Mouse (Mus musculus) limb, embryonic 14.5 days (tissue): ENCODE measurements around the gene Tm6sf1. TPM values are rescaled to one million over a fixed set of nuclear protein-coding genes. Genes with fewer than 3 reads are reported as not detected.

Experiments
- ATAC-seq: fragments of 200-750 bp; cut with Nextera tagmentation; 2 replicates; pipeline ENCODE4 v1.8.0; 2017; ENCODE audit warnings: low read depth, moderate number of reproducible peaks, moderate TSS enrichment; ENCODE audit not compliant: low FRiP score
- DNase-seq: peaks from one replicate; pipeline ENCODE4 v3.0.0-alpha.2; 2015; ENCODE audit warnings: low spot score
- H3K27ac ChIP-seq: fragments of 300-500 bp; sonication (generic); replicated peaks from 2 replicates; pipeline ENCODE4 v1.5.1; 2014; ENCODE audit warnings: low read depth, mild to moderate bottlenecking, low read length, moderate library complexity, mixed read lengths
- H3K27me3 ChIP-seq: fragments of 300-500 bp; sonication (generic); 2 replicates; pipeline ENCODE4 v1.6.1; 2014; ENCODE audit warnings: low read length, mixed read lengths; ENCODE audit not compliant: control insufficient read depth, insufficient read depth
- H3K36me3 ChIP-seq: fragments of 300-500 bp; sonication (generic); 2 replicates; pipeline ENCODE4 v1.6.1; 2014; ENCODE audit warnings: mild to moderate bottlenecking, low read length, moderate library complexity, mixed read lengths; ENCODE audit not compliant: control insufficient read depth, insufficient read depth
- H3K4me1 ChIP-seq: fragments of 300-500 bp; sonication (generic); 2 replicates; pipeline ENCODE4 v1.6.1; 2014; ENCODE audit warnings: antibody characterized with exemption, low read length, mixed read lengths; ENCODE audit not compliant: control insufficient read depth, insufficient read depth
- H3K4me2 ChIP-seq: fragments of 300-500 bp; sonication (generic); replicated peaks from 2 replicates; pipeline ENCODE4 v1.6.1; 2014; ENCODE audit warnings: low read depth, mild to moderate bottlenecking, low read length, moderate library complexity; ENCODE audit not compliant: severe bottlenecking
- H3K4me3 ChIP-seq: fragments of 300-500 bp; sonication (generic); replicated peaks from 2 replicates; pipeline ENCODE4 v1.5.1; 2014; ENCODE audit warnings: low read length
- H3K9ac ChIP-seq: fragments of 300-500 bp; sonication (generic); 2 replicates; pipeline ENCODE4 v1.6.1; 2014; ENCODE audit warnings: mild to moderate bottlenecking, low read depth, low read length, moderate library complexity; ENCODE audit not compliant: severe bottlenecking
- H3K9me3 ChIP-seq: fragments of 300-500 bp; sonication (generic); 2 replicates; pipeline ENCODE4 v1.6.1; 2016; ENCODE audit warnings: low read length; ENCODE audit not compliant: control insufficient read depth
- POLR2A ChIP-seq: fragments of 200-500 bp; IDR thresholded peaks from 2 replicates; pipeline ENCODE4 v1.8.0; 2012; ENCODE audit warnings: inconsistent platforms, mild to moderate bottlenecking, moderate library complexity, borderline replicate concordance; ENCODE audit not compliant: insufficient read depth, insufficient read length; ENCODE audit errors: extremely low read depth
- WGBS: fragments of 180-500 bp; shearing (Covaris S2); extraction: QIAGEN DNeasy Blood & Tissue Kit; methylation state at CpG from one replicate; pipeline ENCODE4 v1.1.7; 2014; 5-methylcytosine and 5-hydroxymethylcytosine counted together
- polyA plus RNA-seq, 2 experiments: library from polyadenylated mRNA; depleted of rRNA in 1 of 2; stranded (reverse) in 1 of 2; unstranded in 1 of 2; fragments of >200 nt; fragmentation: Nextera tagmentation in 1 of 2; extraction: Ambion mirVana in 1 of 2; gene quantifications; 2 replicates each; pipeline versions ENCODE4 v1.2.1 to v1.2.3; 2012 to 2014

Gene Tm6sf1
- polyA plus RNA-seq, 2 experiments: 26.6 to 49.0 TPM

GRCm38 (mm10) chr7:81861921-81862320, 3.1 kb downstream of the Tm6sf1 start:
- no peaks in the 10 kb centered on the region for H3K36me3 ChIP-seq
- H3K27me3 ChIP-seq: peaks cover 18% of the 10 kb centered on the region
- H3K27ac ChIP-seq: no peak overlapping the region
- no peak overlapping the region for H3K4me3 ChIP-seq
- TF ChIP-seq POLR2A: no peak
- ATAC-seq: no peak
- H3K4me2 ChIP-seq: no peak overlapping the region
- WGBS: 67% methylated on average over 4 of the region's 4 CpGs
- H3K9ac ChIP-seq: no peak overlapping the region
- H3K9me3 ChIP-seq: no peaks in the 10 kb centered on the region
- DNase-seq: no peak
- H3K4me1 ChIP-seq: peaks cover 5% of the 10 kb centered on the region; the same call in 1 of the 2 replicates

- Histone ChIP-seq H3K9ac (no peak overlapping the region), H3K4me3 (no peak overlapping the region), H3K36me3 (no peaks in the 10 kb centered on the region), H3K27me3 (peaks cover 18% of the 10 kb centered on the region), H3K9me3 (no peaks in the 10 kb centered on the region), H3K4me2 (no peak overlapping the region), H3K27ac (no peak overlapping the region), H3K4me1 (peaks cover 5% of the 10 kb centered on the region; the same call in 1 of the 2 replicates)
- peak; percentile 39 for DNase-seq
- WGBS: 64% methylated on average over 24 of the region's 24 CpGs
- TF ChIP-seq POLR2A: no peak
- ATAC-seq: peak; percentile 28
These were observed 4.1 kb downstream of the Tm6sf1 start for GRCm38 (mm10) chr7:81862587-81863583.

- 85% methylated on average over 6 of the region's 6 CpGs for WGBS
These were observed 5.8 kb downstream of the Tm6sf1 start for GRCm38 (mm10) chr7:81864552-81864951.

GRCm38 (mm10) chr7:81865937-81866336, 7.1 kb downstream of the Tm6sf1 start:
- no peak for TF ChIP-seq POLR2A
- Histone ChIP-seq H3K4me1 (no peaks in the 10 kb centered on the region), H3K9ac (no peak overlapping the region), H3K36me3 (no peaks in the 10 kb centered on the region), H3K4me3 (no peak overlapping the region), H3K4me2 (no peak overlapping the region), H3K27me3 (no peaks in the 10 kb centered on the region), H3K27ac (no peak overlapping the region), H3K9me3 (no peaks in the 10 kb centered on the region)
- WGBS: 93% methylated on average over 6 of the region's 6 CpGs
- DNase-seq: no peak
- ATAC-seq: no peak

More at GRCm38 (mm10) chr7:81864552-81864951, 5.8 kb downstream of the Tm6sf1 start:
- ATAC-seq (no peak), DNase-seq (no peak)
- H3K36me3 ChIP-seq: no peaks in the 10 kb centered on the region
- H3K4me3 ChIP-seq: no peak overlapping the region
- H3K27me3 ChIP-seq: peaks cover 4% of the 10 kb centered on the region; the same call in 1 of the 2 replicates
- no peak overlapping the region for H3K9ac ChIP-seq
- H3K27ac ChIP-seq: no peak overlapping the region
- no peak overlapping the region for H3K4me2 ChIP-seq
- no peaks in the 10 kb centered on the region for H3K9me3 ChIP-seq
- H3K4me1 ChIP-seq: peaks cover 3% of the 10 kb centered on the region; the same call in 1 of the 2 replicates
- TF ChIP-seq POLR2A: no peak

- TF ChIP-seq POLR2A: no peak
- H3K4me1 ChIP-seq: no peaks in the 10 kb centered on the region
- H3K4me2 ChIP-seq: no peak overlapping the region
- no peak overlapping the region for H3K27ac ChIP-seq
- H3K36me3 ChIP-seq: no peaks in the 10 kb centered on the region
- no peak overlapping the region for H3K4me3 ChIP-seq
- 87% methylated on average over 9 of the region's 9 CpGs for WGBS
- H3K9me3 ChIP-seq: no peaks in the 10 kb centered on the region
- no peak overlapping the region for H3K9ac ChIP-seq
- DNase-seq (no peak), ATAC-seq (no peak)
- H3K27me3 ChIP-seq: no peaks in the 10 kb centered on the region
These were observed 8.6 kb downstream of the Tm6sf1 start for GRCm38 (mm10) chr7:81867231-81867930.
